Mouse (Mus musculus): ENCODE measurements around the gene Spag7. TPM values are rescaled to one million over a fixed set of nuclear protein-coding genes. Genes with fewer than 3 reads are reported as not detected.

Spag7 gene
- polyA plus RNA-seq, 1 experiment, result 20.2 TPM

- H3K4me3 ChIP-seq (ENCODE audit: extremely low read depth, insufficient read depth, insufficient read length), result no peak overlapping the region
- no peak for DNase-seq (ENCODE audit: low read depth in 1 of 2, low spot score in 2 of 2)
- WGBS, result 83% methylated on average over 11 of the region's 11 CpGs
- TF ChIP-seq POLR2A (IDR thresholded peaks at IDR 0.05; ENCODE audit: low read depth, low read length) (no peak), CTCF (IDR thresholded peaks at IDR 0.05; ENCODE audit: extremely low read depth, insufficient read depth, insufficient read length, insufficient replicate concordance) (peak; percentile 7; the same call in 1 of the 2 replicates)
- H3K4me1 ChIP-seq (ENCODE audit: control insufficient read depth, insufficient read depth, insufficient read length), result peaks cover 8% of the 10 kb centered on the region; the same call in 1 of the 2 replicates
- no peaks in the 10 kb centered on the region for H3K27me3 ChIP-seq (ENCODE audit: control insufficient read depth, insufficient read depth, low read length)
- H3K27ac ChIP-seq (ENCODE audit: insufficient read depth, low read length), result no peak overlapping the region
- H3K36me3 ChIP-seq (ENCODE audit: control insufficient read depth, insufficient read depth, low read length), result peaks cover 16% of the 10 kb centered on the region
Measured at GRCm38 (mm10) chr11:70681897-70682581, 12.8 kb upstream of the Spag7 start.

GRCm38 (mm10) chr11:70681170-70681569, 12.0 kb upstream of the Spag7 start:
- peaks cover 18% of the 10 kb centered on the region for H3K36me3 ChIP-seq (ENCODE audit: control insufficient read depth, insufficient read depth, low read length)
- DNase-seq (ENCODE audit: low read depth in 1 of 2, low spot score in 2 of 2), result no peak
- WGBS, result 90% methylated on average over 12 of the region's 12 CpGs
- TF ChIP-seq POLR2A (IDR thresholded peaks at IDR 0.05; ENCODE audit: low read depth, low read length) (no peak), CTCF (IDR thresholded peaks at IDR 0.05; ENCODE audit: extremely low read depth, insufficient read depth, insufficient read length, insufficient replicate concordance) (no peak)
- H3K4me3 ChIP-seq (ENCODE audit: extremely low read depth, insufficient read depth, insufficient read length), result no peak overlapping the region
- peaks cover 4% of the 10 kb centered on the region; the same call in 1 of the 2 replicates for H3K4me1 ChIP-seq (ENCODE audit: control insufficient read depth, insufficient read depth, insufficient read length)
- no peak overlapping the region for H3K27ac ChIP-seq (ENCODE audit: insufficient read depth, low read length)
- no peaks in the 10 kb centered on the region for H3K27me3 ChIP-seq (ENCODE audit: control insufficient read depth, insufficient read depth, low read length)

- TF ChIP-seq CTCF (IDR thresholded peaks at IDR 0.05; ENCODE audit: extremely low read depth, insufficient read depth, insufficient read length, insufficient replicate concordance) (no peak), POLR2A (IDR thresholded peaks at IDR 0.05; ENCODE audit: low read depth, low read length) (no peak)
- H3K4me3 ChIP-seq (ENCODE audit: extremely low read depth, insufficient read depth, insufficient read length), result no peak overlapping the region
- no peaks in the 10 kb centered on the region for H3K27me3 ChIP-seq (ENCODE audit: control insufficient read depth, insufficient read depth, low read length)
- WGBS, result 25% methylated on average over 8 of the region's 8 CpGs
- peaks cover 4% of the 10 kb centered on the region; the same call in 1 of the 2 replicates for H3K4me1 ChIP-seq (ENCODE audit: control insufficient read depth, insufficient read depth, insufficient read length)
- peak; percentile 60 to 66 for DNase-seq (ENCODE audit: low read depth in 1 of 2, low spot score in 2 of 2)
- peak overlapping the region; percentile 80 for H3K27ac ChIP-seq (ENCODE audit: insufficient read depth, low read length)
- H3K36me3 ChIP-seq (ENCODE audit: control insufficient read depth, insufficient read depth, low read length), result peaks cover 25% of the 10 kb centered on the region
Measured at GRCm38 (mm10) chr11:70679894-70680293, 10.7 kb upstream of the Spag7 start.

- DNase-seq (ENCODE audit: low read depth in 1 of 2, low spot score in 2 of 2), result no peak
- TF ChIP-seq POLR2A (IDR thresholded peaks at IDR 0.05; ENCODE audit: low read depth, low read length) (no peak), CTCF (IDR thresholded peaks at IDR 0.05; ENCODE audit: extremely low read depth, insufficient read depth, insufficient read length, insufficient replicate concordance) (no peak)
- Histone ChIP-seq H3K4me1 (ENCODE audit: control insufficient read depth, insufficient read depth, insufficient read length) (peaks cover 4% of the 10 kb centered on the region; the same call in 1 of the 2 replicates), H3K27me3 (ENCODE audit: control insufficient read depth, insufficient read depth, low read length) (no peaks in the 10 kb centered on the region), H3K27ac (ENCODE audit: insufficient read depth, low read length) (peak overlapping the region; percentile 56), H3K4me3 (ENCODE audit: extremely low read depth, insufficient read depth, insufficient read length) (no peak overlapping the region), H3K36me3 (ENCODE audit: control insufficient read depth, insufficient read depth, low read length) (peaks cover 29% of the 10 kb centered on the region)
- WGBS, result 94% methylated on average over 8 of the region's 8 CpGs
Measured at GRCm38 (mm10) chr11:70679361-70679760, 10.1 kb upstream of the Spag7 start.

GRCm38 (mm10) chr11:70678576-70678975, 9.4 kb upstream of the Spag7 start:
- Histone ChIP-seq H3K4me1 (ENCODE audit: control insufficient read depth, insufficient read depth, insufficient read length) (peaks cover 4% of the 10 kb centered on the region; the same call in 1 of the 2 replicates), H3K4me3 (ENCODE audit: extremely low read depth, insufficient read depth, insufficient read length) (no peak overlapping the region), H3K36me3 (ENCODE audit: control insufficient read depth, insufficient read depth, low read length) (peaks cover 25% of the 10 kb centered on the region), H3K27ac (ENCODE audit: insufficient read depth, low read length) (no peak overlapping the region), H3K27me3 (ENCODE audit: control insufficient read depth, insufficient read depth, low read length) (no peaks in the 10 kb centered on the region)
- 94% methylated on average over 2 of the region's 2 CpGs for WGBS
- DNase-seq (ENCODE audit: low read depth in 1 of 2, low spot score in 2 of 2), result no peak
- no peak for TF ChIP-seq POLR2A (IDR thresholded peaks at IDR 0.05; ENCODE audit: low read depth, low read length)
- TF ChIP-seq CTCF (IDR thresholded peaks at IDR 0.05; ENCODE audit: extremely low read depth, insufficient read depth, insufficient read length, insufficient replicate concordance), result no peak

GRCm38 (mm10) chr11:70678092-70678491, 8.9 kb upstream of the Spag7 start:
- Histone ChIP-seq H3K4me1 (ENCODE audit: control insufficient read depth, insufficient read depth, insufficient read length) (peaks cover 4% of the 10 kb centered on the region; the same call in 1 of the 2 replicates), H3K27me3 (ENCODE audit: control insufficient read depth, insufficient read depth, low read length) (no peaks in the 10 kb centered on the region), H3K36me3 (ENCODE audit: control insufficient read depth, insufficient read depth, low read length) (peaks cover 25% of the 10 kb centered on the region), H3K4me3 (ENCODE audit: extremely low read depth, insufficient read depth, insufficient read length) (no peak overlapping the region), H3K27ac (ENCODE audit: insufficient read depth, low read length) (no peak overlapping the region)
- TF ChIP-seq POLR2A (IDR thresholded peaks at IDR 0.05; ENCODE audit: low read depth, low read length) (no peak), CTCF (IDR thresholded peaks at IDR 0.05; ENCODE audit: extremely low read depth, insufficient read depth, insufficient read length, insufficient replicate concordance) (no peak)
- 88% methylated on average over 9 of the region's 9 CpGs for WGBS
- DNase-seq (ENCODE audit: low read depth in 1 of 2, low spot score in 2 of 2), result no peak

GRCm38 (mm10) chr11:70674501-70674900, 5.3 kb upstream of the Spag7 start:
- H3K27ac ChIP-seq (ENCODE audit: insufficient read depth, low read length), result no peak overlapping the region
- TF ChIP-seq POLR2A (IDR thresholded peaks at IDR 0.05; ENCODE audit: low read depth, low read length) (no peak), CTCF (IDR thresholded peaks at IDR 0.05; ENCODE audit: extremely low read depth, insufficient read depth, insufficient read length, insufficient replicate concordance) (no peak)
- DNase-seq (ENCODE audit: low read depth in 1 of 2, low spot score in 2 of 2), result no peak
- peaks cover 18% of the 10 kb centered on the region for H3K36me3 ChIP-seq (ENCODE audit: control insufficient read depth, insufficient read depth, low read length)
- 50% methylated on average over 11 of the region's 11 CpGs for WGBS
- H3K4me1 ChIP-seq (ENCODE audit: control insufficient read depth, insufficient read depth, insufficient read length), result peaks cover 8% of the 10 kb centered on the region; the same call in 1 of the 2 replicates
- H3K27me3 ChIP-seq (ENCODE audit: control insufficient read depth, insufficient read depth, low read length), result no peaks in the 10 kb centered on the region
- no peak overlapping the region for H3K4me3 ChIP-seq (ENCODE audit: extremely low read depth, insufficient read depth, insufficient read length)
